Mouse (Mus musculus) brain, embryonic 18.5 days (tissue): ENCODE data around the gene She.
"Not testable (repeated sequence)": the region's sequence is repeated elsewhere in the genome, so short reads cannot be mapped to it uniquely, and the experiment has no call there.

Source experiments
- DNase-seq: peaks from one replicate; pipeline ENCODE4 v3.0.0-alpha.2; 2012; ENCODE audit warnings: low read depth, low spot score

She gene

DNA sequence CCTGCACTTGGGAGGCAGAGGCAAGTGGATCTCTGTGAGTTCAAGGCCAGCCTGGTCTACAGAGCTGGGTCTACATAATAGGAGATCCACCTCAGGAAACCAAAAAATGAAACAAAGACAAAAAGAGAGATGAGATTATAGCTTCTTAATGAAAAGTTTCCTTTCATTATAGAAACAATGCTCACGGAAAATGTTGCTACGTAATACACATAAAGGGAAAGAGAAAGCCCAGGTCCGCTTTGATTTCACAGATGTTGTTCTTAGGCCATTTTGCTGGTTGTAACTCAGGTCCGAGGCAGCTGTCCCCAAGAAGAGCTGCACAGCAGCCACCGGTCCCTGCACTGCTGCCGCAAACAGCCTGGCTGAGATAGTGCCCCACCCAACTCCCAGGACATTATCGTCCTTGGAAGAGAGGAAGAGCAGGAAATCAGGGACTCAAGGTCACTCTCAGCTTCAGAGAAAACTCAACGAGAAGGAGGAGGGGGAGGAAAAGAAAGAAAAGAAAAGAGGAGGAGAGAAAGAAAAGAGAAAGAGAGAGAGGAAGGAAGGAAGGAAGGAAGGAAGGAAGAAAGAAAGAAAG lies 31.1 kb downstream of the She start:
- no peak for DNase-seq

DNA sequence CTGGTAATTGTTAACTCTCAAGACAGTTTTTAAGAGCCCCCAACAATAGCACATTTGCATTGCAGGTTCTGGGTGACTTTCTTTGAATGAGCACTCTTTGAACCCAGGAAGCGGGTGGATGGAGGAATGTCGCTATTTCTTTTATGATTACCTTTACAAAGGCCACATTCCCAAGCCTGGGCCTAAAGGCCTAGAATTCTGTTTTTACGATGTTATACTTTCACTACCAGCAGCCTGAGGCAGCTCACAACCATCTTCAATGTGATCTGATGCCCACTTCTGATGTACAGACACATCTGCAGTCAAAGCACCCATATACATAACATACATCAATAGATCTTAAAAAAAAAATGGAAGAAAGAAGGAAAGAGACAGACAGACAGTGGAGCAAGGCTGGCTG lies 32.1 kb downstream of the She start:
- DNase-seq, result not testable (repeated sequence)

DNA sequence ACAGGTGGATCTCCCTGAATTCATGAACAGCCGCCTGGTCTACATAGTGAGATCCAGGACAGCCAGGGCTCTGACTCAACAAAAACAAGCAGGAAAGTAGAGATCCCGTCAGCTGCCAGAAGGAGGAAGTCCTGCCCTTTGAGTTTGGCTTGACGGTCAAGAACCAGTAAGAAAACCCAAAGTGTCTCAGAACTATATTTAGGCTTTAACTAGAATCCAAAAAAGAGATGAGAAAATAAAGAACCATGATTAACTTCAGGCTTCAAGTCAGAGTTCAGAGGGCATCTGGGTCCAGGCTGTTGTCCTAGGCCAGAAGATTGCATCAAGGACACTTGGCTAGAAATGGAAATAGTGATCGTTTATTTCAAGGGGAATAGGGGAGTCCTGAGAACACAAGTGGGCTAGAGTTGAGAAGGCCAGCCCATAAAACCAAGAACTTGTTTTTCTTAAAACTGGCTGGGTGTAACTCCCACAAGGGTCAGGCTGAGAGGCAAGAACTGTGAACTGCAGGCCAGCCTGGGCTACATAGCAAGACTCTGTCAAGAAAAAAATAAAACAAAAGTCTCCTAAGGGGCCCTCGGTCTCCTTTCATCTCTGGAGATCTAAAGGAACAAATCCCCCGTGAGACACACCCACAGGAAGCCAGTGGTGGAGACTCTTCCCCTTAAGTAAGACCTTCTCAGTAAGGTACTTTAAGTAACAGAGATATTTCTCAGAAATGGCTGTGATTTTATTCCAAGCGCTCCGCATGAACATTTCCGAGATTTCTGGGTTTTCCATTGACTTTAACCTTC lies 32.7 kb downstream of the She start:
- no peak for DNase-seq

DNA sequence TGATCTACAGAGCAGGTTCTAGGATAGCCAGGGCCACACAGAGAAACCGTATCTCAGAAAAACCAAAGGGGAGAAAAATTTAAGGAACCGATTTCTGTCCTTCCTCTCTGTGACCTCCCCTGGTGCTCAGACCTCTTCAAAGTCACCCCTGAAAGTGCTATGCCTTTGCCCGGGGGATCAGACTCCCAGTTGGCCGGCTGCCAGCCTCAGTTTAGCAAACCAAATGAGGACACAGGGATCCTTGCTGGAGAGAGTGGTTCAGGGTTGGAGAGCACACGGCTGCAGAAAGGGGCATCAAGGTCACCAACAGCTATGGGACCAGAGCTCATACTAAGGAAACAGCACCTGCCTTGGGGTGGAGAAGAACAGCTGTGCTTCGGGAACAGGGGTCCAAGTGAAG lies 33.9 kb downstream of the She start:
- DNase-seq, result no peak

DNA sequence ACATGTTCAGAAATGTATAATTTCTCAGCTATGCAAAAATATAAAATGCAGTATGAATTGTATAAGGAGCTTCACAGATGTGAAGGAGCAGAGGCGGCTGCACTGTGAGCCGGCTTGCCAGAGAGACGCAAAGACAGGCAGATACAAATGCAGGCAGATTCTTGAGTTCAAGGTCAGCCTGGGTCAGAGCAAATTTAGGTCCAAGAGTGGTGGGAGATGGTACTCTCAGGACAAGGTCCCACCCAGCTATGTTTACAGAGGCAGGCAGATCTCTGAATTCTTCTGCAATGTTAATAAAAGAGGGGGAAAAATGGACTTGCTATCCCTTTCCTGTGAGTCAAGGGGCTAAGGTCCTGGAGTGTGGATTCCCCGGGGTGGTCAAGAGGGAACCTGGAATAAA lies 34.6 kb downstream of the She start:
- no peak for DNase-seq

DNA sequence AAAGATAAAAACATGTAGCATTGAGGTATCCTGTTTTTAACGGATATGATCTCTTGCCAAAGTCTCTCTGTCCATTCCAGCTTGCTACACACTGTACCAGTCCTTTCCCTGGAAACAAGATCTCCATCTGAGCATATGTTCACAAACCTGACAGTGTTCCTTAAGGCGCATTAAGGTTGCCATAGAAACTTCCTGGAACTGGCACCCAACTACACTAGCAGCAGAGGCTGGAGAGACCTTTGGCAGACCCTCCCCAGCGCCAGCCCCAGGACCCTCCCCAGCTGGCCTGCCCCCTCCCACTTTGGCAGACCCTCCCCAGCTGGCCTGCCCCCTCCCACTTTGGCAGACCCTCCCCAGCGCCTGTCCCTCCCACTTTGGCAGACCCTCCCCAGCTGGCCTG lies 36.5 kb downstream of the She start:
- peak; percentile 40 for DNase-seq

DNA sequence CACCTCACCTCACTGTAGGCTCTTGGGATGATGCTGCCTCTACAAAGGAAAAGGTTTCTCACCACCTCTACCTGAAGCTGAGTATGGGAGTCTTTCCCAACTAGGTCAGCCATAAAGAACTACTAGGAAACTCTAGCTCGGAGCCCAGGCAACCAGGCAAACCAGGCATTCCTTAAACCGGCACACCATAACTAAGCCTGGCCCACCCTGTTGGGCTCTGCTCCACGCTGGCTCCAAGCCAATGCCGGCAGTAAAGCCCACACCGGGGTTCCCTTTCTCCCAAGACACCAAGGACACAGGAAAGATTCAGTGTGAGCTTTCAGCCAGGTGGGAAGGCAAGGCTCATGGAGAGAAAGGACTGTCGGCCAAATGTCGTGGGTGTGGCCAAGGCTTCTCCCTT lies 37.2 kb downstream of the She start:
- DNase-seq, result no peak

DNA sequence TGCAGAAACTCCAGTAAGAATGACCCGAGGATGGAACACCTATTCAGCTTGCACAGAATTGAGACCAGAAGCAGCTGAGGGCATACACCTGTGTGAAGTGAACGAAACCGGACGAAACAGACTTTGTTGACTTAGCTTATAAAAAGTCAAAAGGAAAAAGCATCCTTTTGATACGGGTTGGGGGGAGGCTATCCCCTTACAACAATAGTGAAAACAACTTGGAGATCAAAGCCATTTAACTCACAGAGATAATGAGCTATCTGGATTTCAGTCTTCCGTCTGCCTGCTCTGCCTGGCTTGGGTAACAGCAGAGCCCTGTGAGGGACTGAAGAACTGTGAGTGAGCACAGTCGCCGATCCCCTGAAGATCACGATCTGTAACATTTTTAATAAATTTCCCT lies 37.8 kb downstream of the She start:
- DNase-seq, result no peak

DNA sequence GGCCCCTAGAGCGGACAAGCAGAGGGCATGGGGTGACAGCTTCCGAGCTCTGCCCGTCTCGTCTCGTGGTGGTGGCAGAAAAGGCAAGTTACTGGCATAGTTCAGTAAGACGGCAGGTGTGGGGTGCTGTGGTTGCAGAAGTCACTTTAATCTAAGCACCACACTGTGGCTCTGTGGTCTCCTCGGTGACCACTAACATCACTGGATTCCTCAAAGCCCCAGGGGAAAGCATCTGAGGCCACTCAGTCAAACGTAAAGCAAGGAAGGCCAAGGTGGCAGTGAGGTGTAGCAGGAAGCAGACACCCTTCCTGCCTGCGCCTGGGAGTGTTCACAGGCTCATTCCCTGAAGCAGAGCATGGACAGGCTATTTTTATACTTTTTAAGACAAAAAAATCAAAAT lies 38.4 kb downstream of the She start:
- DNase-seq, result no peak

DNA sequence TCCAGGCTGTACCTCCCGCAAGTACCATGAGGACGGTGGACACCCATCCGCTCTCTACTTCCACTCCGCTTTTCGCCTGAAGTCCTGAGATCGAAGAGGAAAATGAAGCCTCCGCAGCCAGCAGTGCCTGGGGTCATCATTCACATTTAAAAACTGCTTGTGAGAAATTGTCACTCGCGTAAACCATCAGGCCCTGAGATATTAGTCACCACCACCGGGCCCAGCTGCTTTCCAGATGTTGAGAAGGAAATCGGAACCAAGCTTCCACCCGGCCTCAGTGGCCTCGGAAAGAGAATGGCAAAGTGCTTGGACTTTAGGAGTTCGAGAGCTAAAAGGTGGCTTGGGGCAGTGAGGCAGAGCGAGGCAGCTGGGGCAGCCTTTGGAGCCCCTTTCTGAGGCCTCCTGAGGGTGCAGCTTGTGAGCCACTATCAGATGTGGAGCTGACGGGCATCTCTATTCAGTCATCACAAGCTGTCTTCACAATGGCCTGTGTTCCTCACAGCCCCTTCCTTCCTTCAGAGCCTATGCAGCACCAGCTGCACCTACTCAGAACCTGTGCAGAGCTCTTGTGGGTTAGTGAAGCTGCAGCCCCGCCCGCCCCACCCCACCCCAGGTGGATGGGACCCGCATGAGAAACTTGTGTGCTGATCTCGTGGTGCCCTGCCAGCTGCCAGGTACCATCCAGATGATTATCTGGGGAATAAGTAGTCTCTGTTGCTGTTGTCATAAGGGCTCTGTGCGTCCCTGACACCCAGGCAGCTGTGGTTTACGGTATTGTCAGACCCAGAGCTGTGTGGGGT lies 39.5 kb downstream of the She start:
- DNase-seq, result no peak

DNA sequence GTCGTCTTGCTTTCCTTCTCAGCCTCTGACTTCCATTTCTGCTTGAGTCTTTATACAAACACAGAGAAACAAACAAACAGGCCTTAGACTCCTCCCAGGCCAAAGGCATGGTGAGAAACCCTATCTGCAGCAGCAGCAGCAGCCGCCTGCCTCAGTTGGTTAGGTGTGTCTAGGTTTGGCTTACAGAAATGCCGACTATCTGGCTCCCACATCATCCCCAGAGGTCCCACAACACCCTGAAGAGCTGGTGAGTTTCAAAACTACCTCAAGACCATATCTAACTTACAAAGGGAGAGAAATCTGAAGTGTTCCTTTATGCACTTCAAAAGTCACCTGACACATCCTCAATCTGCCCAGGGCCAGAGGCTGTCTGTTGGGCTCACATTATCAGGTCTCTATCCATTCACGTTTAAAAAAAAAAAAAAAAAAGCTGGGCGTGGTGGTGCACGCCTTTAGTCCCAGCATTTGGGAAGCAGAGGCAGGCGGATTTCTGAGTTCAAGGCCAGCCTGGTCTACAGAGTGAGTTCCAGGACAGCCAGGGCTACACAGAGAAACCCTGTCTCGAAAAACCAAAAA lies 40.3 kb downstream of the She start:
- no peak for DNase-seq

DNA sequence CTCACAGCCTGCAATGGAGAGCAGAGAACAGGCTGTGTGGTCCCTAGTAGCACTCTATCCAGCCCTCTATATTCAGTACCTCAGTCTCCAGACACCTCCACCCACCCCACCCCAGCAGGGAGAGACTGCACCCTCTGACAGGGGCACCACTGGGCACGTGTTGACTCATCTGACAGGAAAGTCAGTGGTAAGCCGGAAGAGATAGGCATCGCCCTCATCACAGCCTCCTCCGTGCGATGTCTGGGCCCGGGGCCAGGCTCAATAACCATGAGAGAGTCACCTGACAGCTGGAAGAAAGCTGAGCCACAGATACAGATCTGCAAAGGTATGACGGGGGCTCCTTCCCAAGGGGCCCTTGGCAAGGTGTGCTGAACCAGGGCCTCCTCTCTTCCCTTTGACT lies 41.0 kb downstream of the She start:
- no peak for DNase-seq

DNA sequence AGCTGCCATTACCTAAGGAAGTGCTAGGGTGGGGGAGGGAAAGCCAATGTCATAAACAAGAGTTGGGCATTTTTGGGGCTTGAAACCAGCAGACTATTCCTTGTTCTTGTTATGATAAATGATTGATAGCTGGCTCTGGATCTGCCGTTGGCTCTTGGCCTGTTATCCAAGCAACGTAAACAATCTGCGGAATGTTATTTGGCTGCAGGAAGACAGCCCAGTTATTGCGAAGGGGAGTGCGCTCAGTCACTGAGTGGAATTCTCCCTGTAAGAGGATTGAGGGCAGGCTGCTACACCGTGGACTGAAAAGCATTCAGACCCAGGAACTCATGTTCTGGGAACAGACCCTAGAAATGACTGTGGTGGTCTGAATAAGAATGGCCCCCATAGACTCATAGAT lies 41.5 kb downstream of the She start:
- no peak for DNase-seq

DNA sequence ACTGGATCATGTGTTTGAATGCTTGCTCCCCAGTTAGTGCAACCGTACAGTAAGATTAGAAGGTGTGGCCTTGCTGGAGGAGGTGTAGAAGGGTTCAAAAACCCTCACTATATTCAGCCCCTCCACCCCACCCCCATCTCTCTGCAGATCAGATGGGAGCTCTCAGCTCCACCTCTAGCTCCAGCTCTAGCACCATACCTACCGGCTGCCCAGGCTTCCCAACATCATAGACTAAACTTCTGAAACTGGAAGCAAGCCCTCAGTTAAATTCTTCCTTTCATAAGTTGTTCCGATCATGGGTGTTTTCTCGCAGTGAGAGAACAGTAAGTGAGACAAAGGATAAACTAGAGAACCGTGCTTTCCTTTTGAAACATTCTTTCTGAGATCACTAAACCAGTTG lies 42.9 kb downstream of the She start:
- DNase-seq, result no peak

DNA sequence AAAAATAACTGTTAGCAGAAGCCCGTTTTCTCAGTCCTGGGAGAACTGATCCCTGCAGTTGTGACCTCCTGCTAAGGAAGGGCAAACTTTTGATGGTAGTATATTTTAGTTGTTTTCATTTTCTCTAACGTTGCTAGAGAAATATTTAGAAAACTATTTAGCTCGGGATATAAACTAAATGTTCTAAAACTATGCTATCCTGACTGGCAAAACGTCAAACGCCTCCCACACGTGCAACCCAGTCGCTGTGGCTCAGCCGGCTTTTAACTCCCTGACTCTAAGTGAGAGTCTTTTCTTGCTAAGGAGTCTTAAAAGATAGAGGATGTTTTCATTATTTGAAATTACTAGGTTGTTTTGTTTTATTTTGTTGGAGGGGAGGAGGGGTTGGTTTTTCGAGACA lies 43.9 kb downstream of the She start:
- no peak for DNase-seq

DNA sequence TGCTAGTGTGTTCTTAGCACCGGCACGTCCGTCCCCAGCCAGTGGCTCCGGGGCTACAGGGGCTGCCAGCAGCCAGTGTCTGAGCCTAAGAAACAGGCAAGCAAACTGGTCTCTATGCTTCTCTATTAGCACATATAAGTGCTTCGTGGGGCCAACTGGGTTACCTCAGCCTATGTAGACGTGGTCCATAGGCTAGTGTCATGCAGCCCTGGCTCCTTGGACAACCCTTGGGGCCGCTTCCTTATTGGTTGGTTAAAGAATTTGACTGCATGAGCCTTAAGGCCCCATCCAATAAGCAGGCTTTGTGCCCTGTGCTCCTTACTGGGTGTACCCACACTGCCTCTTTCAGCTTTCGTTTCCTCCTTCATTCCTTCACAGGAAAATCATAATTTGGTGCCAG lies 44.6 kb downstream of the She start:
- no peak for DNase-seq

DNA sequence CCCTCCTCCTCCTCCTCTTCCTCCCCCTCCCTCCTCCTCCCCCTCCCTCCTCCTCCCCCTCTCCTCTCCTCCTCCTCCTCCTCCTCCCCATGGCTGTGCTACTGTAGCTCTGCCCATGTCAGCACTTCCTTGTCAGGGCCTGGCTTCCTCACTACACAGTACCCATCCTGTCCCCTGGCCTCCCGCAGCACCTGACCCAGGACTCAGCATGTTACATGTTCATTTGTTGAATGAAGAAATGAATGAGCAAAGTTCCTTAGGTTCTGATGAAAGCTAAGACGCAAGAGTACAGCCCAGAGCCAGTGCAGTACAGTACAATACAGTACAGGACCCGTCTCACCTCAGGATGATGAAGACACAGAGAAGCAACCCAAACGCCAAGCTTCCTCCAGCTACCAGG lies 45.3 kb downstream of the She start:
- no peak for DNase-seq

DNA sequence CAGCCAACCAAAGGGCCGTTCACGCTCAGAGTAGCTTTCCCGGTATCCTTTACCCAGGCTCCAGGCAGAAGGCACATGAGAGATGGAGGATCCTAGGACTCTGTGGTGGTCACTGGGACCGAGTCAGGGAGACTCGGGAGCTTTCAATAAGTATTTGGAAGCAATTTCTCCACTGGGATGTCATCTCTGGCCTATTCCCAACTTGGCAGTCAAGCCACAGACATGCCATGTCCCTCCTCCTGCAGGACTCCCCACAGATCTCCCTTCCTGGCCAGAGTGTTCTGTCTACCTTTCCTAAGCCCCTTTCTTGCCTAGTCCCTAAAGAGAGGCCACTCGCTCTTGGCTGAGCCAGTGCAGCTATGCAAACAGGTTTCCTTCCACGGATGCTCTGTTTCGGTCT lies 46.0 kb downstream of the She start:
- DNase-seq, result no peak

DNA sequence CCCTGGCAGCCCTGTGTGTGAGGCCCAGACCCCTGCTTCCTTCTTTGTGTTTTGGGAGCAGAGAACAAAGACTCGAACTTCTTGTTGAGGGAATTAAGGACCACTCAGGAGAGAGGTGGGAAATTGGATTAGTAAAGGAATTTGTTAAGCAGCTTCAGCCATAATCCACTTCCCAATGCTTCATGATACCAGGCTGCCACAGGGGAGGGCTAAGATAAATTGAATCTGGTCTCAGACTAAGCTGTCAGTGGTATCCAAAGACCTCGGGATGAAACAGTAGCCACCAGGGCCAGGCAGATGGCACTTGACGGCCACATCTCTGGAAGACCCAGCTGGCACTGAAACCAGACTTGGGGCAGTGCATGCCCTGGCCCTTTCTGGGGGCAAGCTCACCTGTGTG lies 47.3 kb downstream of the She start:
- no peak for DNase-seq

DNA sequence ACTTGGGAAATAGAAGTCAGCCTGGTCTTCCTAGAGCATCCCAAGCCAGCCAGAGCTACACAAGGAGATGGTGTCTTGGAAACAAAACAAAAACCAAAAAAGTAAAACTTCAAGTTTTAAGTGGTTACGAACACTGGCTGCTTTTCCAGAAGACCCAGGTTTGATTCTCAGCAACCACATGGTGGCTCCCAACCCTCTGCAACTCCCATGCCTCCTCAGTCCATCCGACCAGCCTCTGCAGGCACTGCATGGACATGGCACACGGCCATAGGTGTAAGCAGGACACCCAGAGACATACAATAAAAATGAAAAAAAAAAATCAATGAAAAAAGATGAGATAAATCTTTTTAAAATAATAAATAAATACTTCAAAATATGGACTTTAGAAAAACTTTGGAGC lies 48.2 kb downstream of the She start:
- DNase-seq, result no peak

DNA sequence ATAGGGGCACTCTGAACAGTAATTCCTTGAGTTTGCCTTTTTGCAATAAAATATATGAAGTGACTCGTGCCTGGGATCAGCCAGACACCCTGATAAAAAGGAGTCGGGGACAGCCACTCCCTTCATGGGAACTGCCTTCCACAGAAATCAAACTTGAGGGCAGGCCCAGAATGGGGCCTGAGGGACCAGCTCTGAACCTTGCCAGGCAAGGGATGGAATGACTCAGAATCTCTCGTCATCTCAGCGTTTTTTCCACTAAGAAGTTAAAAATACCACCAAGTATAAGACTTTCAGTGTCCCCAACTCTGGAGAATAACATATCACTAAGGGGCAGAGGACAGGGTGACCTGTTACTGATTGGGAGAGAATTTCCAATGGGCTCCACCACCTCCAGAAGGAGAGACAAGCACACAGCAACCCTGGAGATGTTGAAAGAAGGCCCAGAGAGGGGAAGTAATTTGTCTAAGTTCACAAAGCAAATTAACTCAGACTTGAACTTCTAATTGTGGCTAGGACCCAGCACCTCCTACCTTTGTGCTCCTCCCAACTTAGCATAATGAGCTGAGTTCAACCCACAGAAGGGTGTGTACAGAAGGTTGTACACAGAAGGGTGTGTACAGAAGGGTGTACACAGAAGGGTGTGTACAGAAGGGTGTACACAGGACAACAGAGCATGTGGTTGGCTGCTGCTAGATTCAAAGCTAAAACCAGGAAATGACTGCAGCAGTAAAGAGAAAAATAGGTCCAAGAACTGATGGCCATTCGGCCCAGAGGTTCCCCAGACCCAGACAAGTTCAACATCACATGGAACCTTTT lies 49.1 kb downstream of the She start:
- DNase-seq, result no peak
